Mouse (Mus musculus): ENCODE measurements around the gene Rhou.
"Not testable (repeated sequence)": the region's sequence is repeated elsewhere in the genome, so short reads cannot be mapped to it uniquely, and the experiment has no call there.

Gene Rhou

DNA sequence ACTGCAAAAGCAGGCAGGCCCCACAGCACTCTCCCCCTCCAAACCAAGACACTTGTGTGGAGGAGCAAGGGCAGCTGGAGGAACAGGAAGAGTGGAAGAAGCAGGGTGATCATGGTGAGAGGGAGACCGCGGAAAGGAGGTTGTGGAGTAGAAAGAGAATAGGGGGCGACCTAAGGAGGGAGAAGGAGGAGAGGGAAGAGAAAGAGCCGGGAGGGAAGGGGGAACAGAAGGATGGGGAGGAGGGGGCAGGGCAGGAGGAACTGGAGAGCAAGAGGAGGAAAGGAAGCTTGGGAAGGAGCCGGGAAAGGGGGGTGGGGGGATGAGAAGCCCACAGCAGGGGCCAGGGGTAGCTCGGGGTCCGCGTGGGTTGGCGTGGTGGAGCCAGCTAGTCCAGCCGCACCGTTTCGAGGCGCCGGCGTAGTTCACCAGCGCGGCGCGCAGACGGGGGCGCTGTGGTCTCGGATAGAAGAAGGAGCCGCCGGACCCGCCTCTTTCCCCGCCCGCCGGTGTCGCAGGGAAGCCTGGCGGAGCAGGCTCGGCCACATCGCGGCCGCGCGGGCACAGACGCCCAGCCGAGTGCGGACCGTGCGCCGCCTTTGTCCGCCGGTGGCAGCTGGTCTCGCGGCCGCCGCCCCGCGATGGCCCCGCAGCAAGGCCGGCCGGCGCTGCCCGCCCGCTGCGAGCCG lies at the start of gene Rhou:
Gene Rhou, plus strand, starts transcription at position 622 of the 686 bp plus-strand sequence.
- DNase-seq (ENCODE audit: low spot score in 2 of 2) = peak; percentile 83 to 91

DNA sequence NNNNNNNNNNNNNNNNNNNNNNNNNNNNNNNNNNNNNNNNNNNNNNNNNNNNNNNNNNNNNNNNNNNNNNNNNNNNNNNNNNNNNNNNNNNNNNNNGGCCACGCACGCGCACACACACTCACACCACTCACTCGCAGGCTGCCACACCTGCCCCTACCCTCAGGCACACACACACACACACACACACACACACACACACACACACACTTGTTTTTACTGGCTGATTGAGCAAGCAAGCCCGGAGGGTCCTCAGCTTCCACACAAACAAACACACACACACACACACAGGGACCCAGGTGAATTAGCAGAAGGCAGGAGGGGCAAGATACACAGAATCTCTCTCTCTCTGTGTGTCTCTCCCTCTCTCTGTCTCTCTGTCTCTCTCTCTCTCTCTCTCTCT lies 41.1 kb upstream of the Rhou start:
- not testable (repeated sequence) for DNase-seq (ENCODE audit: low spot score in 2 of 2)

DNA sequence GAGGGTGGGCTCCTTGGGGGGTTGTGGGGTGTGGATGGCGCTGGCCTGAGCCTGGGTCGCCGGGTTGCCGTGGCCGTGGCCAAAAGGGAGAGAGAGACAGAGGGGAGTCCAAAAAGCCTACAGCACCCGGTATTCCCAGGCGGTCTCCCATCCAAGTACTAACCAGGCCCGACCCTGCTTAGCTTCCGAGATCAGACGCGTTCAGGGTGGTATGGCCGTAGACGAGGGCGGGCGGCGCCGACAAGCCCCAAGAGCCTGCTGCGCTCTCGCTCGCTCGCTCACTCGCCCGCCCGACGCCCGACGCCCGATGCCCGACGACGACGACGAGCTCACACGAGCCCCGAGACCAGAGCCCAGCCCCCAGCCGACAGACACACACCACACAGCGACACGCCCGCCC lies 30.2 kb upstream of the Rhou start:
- DNase-seq (ENCODE audit: low spot score in 2 of 2) = not testable (repeated sequence)

DNA sequence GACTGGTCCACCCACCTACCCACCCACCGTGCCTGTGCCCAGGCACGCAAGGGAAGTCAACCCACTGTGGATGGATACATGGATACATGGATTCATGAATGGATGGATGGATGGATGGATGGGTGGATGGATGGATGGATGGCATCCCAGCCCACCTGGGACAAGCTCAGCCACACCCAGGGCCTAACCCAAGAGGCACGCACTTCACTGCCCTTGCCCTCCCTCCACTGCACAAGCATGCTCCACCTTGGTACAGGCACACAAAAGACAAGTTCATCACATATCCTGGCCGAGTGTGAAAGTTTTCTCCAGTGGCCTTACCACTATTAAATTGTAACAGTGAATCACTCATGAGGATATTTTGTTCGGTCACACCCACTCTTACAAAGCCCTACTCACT lies 29.5 kb upstream of the Rhou start:
- DNase-seq (ENCODE audit: low spot score in 2 of 2) = no peak

DNA sequence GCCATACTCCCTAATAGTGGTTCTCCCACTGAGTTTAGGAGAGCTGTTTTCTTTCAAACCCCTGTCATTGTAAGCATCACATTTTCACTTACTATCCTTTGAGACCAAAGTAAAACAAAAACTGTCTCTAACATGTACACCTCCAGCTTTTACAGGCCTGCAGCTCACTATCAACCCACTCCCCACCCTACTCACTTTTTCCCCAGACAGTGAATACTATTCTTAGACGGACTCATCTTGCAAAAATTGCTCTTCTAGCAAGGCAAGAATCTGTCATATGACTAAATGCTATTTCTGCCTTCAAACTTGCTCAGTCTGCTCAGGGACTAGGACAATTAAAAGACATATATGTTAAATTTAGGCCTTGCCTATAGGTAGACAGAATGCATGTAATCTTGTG lies 29.0 kb upstream of the Rhou start:
- DNase-seq (ENCODE audit: low spot score in 2 of 2) = no peak

DNA sequence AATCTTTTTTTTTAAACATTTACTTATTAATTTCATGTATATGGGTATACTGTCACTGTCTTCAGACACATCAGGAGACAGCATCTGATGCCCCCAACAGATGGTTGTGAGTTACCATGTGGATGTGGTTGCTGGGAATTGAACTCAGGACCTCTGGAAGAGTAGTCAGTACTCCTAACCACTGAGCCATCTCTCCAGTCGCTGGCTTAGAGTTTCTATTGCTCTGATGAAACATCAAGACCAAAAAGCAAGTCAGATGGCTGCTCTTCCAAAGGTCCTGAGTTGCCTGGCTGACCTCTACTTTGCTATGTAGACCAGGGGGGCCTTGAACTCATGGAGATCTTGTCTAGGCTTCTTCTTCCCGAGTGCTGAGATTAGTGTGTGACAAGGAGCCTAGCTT lies 28.0 kb upstream of the Rhou start:
- DNase-seq (ENCODE audit: low spot score in 2 of 2) = no peak

DNA sequence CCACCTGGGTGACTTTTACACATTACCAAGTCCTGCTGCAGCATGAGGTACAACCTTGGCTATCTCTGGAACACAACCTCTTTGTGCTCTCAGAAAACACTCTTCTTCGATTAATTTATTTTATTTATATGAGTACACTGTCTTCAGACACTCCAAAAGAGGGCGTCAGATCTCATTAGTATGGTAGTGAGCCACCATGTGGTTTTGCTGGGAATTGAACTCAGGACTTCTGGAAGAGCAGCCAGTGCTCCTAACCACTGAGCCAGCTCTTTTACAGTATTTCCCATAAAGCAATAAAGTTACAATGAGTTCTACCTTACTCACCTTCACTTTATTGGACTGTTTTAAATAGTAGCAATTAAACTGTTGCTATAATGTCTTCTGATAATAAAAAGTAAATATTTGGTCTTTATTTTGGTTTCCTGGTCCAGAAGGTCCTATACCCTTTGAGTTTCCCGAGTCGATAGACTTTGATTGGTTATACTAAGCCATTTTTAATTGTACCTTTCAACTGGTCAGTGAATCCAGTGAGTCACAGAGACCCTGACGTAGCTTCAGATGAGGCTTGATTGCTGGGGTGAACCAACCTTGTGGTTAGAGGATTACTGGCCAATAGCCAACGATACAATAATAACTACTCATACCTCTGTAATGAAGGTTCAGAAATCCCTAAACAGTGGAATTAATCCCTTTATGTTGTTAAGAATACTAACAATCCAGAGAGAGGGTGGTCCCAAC lies 26.1 kb upstream of the Rhou start:
- no peak for DNase-seq (ENCODE audit: low spot score in 2 of 2)

DNA sequence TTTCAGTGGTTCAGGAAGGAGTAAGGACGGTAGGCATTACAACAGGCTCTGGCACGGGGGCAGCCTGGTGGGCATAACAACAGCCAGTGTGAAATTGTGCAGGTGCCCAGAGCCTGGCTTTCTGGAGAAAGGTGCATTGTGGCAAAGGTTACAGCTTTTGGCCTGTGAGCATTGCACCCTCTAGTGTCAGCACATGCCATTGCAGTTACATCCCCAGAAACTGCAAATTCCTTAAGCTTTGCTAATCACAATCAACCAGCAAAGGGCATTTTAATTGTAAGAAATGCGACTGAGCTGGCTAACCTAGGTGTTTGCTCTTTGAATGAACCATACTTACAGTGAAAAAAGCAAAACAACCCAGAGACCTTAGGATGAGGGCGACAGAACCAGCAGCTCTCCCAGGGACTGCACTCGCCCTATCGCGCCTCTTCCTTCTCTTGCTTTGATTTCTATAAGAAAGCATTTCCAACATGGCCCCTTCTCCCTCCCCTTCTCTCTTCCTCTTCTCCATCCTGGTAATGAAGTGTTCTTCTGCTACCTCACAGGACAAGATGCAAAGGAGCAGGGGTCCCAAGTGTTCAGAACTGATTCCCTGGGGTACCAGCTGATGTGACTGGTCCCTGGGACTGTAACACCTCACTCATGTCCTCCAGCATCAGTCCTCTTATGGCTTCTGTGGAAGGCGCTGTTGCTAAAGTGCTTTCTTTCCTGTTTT lies 25.3 kb upstream of the Rhou start:
- no peak for DNase-seq (ENCODE audit: low spot score in 2 of 2)

DNA sequence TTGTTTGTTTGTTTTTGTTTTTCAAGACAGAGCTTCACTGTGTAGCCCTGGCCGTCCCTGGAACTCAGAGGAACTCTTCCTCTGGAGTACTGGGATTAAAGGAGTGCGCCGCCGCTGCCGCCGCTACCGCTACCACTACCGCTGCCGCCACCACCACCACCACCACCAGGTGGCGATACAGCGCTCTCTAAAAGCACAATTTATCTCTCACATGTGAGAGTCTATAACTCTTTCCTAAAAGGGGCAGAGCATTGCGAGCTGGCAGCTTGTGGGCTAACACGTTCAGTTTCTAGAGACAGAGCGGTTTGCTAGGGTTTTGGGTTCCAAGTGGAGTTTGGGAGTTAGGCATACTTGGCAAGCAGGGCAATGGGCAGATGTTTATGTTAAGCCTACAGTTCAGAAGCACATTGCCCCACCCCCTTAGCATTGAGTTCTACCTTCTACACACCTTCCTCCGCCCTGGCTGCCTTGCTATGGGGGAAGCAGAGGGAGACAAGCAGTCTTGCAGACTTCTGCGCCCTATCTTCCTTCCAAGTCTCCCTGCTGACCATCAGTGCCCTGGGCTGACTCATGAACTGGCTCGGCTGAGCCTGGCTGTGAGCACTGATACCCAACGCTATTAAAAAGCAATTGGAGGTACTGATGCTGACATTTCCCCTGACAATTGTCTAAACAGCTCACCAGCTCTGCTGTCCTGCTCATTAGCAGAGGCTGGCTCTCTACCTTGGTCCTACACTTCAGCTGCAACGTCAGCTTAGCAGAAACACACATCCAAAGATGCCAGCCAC lies 24.6 kb upstream of the Rhou start:
- DNase-seq (ENCODE audit: low spot score in 2 of 2) = peak; percentile 71 to 74

DNA sequence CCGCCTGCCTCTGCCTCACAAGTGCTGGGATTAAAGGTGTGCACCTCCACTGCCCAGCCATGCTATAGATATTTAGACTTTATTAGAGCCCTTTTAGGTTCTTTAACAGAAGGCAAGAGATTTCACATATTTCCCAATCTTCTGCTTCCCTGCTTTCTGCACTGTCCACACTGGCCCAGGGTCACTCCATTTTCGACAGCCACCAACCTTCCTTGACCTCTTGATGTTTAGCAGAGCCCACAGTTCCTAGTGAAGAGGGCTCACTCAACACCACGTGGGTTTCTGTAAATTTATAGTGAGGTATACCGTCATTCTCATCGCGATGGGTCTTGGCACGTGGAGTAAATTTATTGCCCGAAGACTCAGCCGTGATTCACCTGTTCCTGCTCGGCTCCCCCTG lies 23.7 kb upstream of the Rhou start:
- DNase-seq (ENCODE audit: low spot score in 2 of 2) = no peak

DNA sequence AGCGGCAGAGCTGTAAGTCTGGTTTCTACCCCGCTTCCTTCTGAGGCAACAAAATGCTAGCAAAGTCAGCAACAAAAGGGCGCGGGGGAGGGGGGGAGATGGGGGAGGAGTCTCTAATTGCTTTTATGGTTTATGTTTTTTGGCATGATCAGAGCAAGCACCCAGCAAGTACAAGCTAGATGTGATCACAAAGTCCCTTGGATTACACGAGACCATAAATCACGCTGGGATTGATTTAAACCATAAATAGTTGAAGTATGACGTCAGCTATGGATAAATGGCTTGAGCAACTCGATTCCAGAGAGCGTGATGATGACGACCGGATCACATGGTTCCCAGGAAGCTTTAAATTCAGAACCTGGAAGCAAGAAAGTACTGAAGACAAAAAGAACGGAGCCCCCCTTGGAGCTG lies 22.9 kb upstream of the Rhou start:
- no peak for DNase-seq (ENCODE audit: low spot score in 2 of 2)

DNA sequence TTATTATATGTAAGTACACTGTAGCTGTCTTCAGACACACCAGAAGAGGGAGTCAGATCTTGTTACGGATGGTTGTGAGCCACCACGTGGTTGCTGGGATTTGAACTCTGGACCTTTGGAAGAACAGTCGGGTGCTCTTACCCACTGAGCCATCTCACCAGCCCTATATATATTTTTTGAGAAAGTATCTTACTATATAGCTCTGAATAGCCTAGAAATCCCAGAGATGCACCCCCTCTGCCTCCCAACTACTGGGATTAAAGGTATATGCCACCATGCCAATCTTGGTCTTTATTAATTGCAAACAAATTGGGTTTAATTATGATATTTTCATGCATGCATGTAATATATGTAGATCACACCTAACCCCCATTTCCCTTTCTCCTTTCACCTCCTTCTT lies 22.0 kb upstream of the Rhou start:
- DNase-seq (ENCODE audit: low spot score in 2 of 2) = not testable (repeated sequence)

DNA sequence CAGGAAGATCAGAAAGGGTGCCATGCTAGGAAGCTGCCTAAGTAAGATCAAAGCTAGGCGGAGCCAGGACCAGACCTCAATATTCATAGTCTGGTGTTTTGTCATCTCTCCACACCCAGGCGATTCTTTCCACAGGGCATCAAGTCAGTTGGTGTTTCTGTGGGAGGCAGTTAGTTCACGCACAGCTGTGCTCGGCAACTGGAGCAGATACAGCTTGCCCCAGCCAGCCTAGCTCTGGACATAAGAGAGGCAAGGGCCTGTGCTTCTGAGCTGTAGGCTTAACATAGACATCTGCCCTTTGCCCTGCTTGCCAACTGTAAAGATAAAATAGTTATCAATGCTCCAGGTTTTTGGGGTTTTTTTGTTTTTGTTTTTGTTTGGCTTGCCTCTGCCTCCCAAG lies 21.5 kb upstream of the Rhou start:
- no peak for DNase-seq (ENCODE audit: low spot score in 2 of 2)

DNA sequence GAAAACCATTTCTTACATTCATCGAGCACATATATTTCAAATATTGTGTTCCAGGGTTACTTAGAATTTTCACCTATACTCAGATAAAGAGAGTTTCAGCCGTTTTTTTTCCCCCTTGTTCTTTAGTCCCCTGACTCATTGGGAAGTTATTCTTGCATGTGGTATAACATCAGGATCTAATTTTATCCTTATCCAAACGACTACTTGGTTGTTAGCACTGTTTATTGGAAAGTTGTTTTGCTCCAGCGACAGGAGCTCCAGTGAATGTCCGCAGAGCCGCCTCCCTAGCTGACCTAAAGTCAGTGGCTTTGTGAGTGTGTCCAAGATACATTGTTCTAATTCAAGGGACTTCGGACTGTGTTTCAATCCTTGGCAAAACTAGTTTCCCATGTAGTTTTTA lies 19.9 kb upstream of the Rhou start:
- no peak for DNase-seq (ENCODE audit: low spot score in 2 of 2)

DNA sequence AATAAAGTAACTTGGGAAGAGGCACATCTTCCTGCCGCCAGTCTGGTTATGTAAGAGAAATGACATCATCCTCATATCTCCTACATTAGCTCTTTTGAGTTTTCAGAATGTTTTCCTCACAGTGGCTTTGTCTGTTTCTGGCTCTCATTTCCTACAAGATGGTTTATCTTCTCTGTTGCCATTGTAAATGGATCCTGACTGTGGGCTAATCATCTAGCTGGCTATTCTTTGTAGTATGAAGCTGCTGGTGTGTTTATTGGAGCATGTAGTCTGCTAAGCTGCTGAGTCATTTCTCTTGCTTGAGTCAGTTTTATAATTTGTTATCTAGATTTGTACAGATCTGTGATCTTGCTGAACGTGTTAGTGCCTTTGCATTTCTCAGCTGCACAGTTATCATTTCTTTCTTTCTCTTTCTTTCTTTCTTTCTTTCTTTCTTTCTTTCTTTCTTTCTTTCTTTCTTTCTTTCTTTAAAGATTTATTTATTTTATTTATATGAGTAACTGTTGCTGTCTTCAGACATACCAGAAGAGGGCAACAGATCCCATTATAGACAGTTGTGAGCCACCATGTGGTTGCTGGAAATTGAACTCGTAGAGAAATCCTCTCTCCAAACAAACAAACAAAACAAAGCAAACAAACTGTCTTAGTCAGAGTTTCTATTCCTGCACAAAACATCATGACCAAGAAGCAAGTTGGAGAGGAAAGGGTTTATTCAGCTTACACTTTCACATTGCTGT lies 19.2 kb upstream of the Rhou start:
- no peak for DNase-seq (ENCODE audit: low spot score in 2 of 2)

DNA sequence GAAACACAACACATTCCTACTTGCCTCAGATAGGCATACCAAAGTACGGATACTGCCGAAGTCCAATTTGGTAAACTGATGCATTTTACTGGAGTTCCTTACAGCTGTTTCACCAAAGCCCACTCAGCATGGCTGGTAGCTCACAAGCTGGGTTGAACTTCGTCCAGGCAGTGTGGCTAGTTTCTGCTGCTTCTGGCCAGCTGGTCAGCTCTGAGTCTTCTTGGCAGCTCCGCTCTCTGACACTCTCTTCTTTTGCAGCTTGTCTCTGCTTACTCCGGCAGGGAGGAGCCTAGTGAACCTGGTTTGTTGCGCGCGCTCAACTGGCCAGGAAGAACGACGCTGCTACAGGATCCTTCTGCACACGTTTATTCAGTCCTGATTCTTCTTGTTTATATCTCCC lies 18.1 kb upstream of the Rhou start:
- no peak for DNase-seq (ENCODE audit: low spot score in 2 of 2)

DNA sequence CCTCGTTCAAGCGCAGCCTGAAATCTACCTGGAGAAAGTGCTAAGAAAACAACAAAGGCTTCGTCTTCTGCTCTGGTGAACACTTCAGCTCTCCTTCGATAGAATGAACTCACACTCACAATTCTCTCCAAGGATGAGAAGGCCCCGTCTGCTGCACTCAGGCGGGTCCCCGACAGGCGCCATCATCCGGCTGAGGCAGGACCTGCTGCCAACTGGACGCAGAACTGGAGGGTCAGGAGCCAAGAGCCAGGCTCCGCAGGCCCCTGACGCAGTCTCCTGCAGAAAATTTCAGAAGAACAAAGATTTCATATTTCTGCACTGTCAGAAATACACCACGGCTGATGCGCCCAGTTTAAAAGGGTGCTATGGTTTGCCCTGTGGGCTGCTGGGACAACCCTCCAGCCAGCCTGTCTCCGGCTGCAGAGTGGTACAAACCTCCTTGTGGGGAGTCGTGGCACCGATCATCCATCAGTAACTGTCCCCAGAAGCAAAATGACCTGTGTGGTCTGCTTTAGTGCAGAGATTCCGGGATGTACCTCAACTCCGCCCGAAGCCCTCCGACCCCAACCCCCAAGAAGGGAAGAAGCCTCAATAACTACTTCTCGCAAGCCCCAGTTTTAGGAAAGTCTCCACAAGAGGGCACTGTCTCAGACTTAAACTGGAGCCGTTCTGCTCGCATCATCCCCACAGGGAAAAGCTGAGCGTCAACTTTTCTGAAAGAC lies 10.2 kb upstream of the Rhou start:
- peak in 1 of 2 experiments; percentile 39 for DNase-seq (ENCODE audit: low spot score in 2 of 2)

DNA sequence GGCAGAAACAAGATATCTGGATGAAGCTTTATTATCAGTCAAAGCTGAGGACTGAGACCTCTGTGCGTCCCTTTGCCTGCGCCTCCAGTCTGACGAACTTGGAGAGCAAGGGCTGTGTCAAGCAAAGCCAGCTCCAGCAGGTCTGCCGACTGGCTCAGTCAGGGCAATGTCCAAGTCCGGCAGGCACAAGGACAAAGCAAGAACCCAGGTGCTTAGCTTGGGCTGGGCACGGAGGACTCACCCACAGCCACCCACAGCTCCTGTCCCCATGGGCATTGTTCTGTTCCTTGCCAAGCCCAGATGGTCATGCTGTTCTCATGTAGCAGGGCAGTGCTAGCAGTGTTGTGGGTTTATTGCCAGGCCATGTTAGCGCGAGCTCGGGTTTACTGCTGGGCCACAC lies 8.5 kb upstream of the Rhou start:
- no peak for DNase-seq (ENCODE audit: low spot score in 2 of 2)

DNA sequence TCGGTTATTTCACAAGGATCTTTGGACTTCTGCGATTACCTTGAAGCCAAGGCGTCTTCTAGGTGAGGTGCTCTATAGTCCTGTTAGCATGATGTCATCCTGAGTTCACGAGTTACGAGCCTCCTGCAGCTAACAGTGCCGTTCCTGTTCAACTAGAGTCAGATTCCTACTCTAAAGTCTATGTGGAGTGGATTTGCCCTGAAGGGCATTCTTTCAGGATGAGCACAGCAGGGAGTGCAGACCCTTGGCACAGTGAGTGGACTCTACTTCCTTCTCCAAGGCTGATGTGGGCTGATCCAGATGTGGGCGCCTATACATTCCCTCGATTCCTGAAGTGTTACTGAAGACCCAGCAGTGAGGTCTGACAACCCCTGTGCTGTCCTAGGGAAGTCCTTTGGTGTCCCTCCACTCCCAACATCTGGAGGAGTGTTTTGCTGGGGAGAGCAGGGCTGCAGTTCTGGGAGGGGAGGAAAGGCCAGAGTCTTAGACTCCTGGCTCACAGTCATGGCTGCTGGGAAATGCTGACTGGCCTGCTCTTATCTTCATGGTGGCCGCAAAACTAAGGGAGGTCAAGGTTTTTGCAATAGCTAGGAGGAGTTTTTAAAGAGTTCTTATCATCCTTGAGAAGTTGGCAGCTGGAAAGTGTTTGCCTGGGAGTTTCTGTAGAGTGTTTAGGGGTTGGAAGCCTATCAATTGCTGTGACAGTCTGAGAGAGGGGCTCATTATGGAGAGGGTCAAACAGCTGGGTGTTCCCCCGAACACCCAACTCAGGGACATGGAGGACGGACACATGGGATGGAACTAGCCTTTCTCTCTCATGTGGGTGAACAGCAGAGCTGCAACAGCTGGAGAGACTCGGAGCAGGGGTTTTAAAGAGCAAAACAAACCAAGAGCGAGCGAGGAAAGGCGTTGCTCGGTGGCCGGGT lies 5.2 kb upstream of the Rhou start:
- no peak for DNase-seq (ENCODE audit: low spot score in 2 of 2)

DNA sequence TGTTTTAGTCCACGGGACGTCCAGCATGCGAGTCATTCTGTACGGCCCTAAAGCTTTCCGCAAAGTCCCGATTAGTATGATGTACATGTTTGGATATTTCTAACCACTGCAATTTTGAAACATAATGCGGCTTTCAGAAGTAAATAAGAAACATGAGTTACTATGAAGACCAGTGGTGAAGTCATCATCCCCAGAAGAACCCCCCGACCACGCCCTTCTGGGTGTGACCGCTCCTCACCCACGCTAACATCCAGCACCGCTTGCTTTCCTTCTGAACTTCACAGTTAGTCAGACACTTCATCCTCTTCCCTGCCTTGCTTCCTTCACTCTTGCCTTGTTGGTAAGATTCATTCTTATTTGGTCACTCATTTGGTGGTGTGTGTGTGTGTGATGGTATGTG lies 4.2 kb upstream of the Rhou start:
- no peak for DNase-seq (ENCODE audit: low spot score in 2 of 2)
